Mouse (Mus musculus) spleen, adult 2 months (tissue): ENCODE measurements at regions not wholly inside any gene's neighbourhood (a gene's known extent, or its start where the extent isn't known, plus 50 kb on each side); places are given as distances from the start of the nearest gene placed in this dataset.

Experiments
- CTCF ChIP-seq: fragments of 200-500 bp; IDR thresholded peaks from 2 replicates; pipeline ENCODE4 v1.5.1; 2011; ENCODE audit warnings: mild to moderate bottlenecking, inconsistent platforms; ENCODE audit not compliant: insufficient read depth, insufficient read length, insufficient replicate concordance; ENCODE audit errors: extremely low read depth
- POLR2A ChIP-seq: fragments of 200-500 bp; IDR thresholded peaks from 2 replicates; pipeline ENCODE4 v1.6.1; 2011; ENCODE audit warnings: low read depth, low read length, inconsistent platforms

GRCm38 (mm10) chr1:177561716-177562588 is 119.8 kb downstream of the Zbtb18 start:
- no peak for TF ChIP-seq CTCF
- TF ChIP-seq POLR2A: no peak
